Mouse (Mus musculus) embryo, embryonic 11.5 days (tissue): Measurements from ENCODE around the gene Irs1.

Experiments used
- DNase-seq: peaks from one replicate; pipeline ENCODE4 v3.0.0-alpha.2; 2012; ENCODE audit warnings: low read depth, low spot score

Irs1 gene

DNA sequence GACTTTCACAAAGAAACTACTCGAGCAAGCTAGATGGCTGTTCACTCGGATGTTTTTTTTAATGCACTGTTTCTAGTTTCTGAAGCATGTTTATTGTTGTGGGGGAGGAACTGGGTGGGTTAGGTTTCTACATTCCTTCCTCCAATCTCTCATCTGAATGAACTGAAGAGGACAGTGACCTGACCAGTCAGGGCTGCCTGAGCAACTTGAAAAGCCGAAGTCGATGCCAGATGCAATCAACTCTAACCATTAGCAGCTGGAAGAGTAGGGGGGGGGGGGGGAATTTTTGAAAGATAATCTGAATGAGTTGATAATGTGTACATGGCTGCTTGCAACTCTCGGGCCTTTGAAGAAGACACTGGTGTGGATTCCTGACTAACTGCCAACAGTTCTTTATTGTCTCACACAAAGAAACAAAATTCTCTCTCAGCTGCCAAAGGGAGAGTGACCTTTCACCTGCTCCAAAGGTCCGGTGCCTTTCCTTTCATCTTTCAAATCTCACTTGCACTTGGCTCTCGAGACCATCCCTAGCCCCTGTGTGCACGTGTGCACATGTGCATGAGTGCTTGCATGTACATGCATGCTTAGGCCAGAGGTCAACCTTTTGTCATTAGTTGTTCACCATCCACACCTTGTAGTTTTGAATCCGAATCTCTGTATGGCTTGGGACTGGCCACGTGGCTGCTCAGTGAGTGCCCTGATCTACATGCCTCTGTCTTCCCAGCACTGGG is 43.8 kb downstream of the Irs1 start:
- no peak for DNase-seq

DNA sequence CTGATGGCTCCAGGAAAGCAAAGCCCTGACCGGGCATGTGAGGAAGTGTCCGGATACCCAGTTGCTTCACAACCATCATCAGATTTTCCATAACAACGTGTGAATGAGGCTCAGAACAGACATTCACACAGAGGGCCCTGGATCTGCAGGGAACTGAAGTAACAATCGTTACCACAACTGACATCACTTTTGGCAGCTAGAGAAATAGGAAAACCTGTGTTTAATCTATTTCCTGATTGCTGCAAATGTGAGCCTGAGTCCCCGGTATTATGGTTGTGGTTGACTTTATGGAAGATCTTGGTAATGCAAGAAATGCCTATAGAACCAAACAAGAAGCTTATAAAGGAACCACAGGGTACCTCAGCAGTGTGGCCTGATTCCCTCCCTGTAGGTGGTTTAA is 46.2 kb downstream of the Irs1 start:
- DNase-seq: no peak

DNA sequence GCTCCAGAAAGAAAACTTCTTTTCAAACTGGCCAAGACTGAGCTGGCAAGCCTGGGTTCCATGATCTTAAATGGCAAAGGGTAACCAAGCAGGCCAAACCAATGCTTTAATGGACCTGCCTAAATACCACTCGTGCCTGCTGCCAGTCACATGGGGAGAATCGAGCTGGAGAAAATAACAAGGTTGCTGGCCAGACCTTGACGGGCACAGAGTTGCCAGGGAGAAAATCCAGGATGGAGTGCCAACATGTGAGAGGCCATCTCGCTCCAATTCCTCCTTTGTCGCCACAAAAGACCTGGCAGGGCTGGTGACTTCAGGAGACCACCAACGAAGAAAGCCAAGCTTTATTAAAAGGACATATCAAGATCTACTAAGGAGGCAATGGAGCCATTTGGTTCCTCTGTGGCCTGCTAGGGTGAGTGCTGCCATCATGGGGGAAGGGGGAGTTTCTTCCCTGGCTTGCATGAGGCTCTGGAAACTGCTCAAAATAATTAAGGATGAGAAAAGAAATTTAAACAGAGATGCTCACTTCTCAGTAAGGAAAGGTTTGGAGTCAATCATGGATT is 47.9 kb downstream of the Irs1 start:
- DNase-seq: no peak

DNA sequence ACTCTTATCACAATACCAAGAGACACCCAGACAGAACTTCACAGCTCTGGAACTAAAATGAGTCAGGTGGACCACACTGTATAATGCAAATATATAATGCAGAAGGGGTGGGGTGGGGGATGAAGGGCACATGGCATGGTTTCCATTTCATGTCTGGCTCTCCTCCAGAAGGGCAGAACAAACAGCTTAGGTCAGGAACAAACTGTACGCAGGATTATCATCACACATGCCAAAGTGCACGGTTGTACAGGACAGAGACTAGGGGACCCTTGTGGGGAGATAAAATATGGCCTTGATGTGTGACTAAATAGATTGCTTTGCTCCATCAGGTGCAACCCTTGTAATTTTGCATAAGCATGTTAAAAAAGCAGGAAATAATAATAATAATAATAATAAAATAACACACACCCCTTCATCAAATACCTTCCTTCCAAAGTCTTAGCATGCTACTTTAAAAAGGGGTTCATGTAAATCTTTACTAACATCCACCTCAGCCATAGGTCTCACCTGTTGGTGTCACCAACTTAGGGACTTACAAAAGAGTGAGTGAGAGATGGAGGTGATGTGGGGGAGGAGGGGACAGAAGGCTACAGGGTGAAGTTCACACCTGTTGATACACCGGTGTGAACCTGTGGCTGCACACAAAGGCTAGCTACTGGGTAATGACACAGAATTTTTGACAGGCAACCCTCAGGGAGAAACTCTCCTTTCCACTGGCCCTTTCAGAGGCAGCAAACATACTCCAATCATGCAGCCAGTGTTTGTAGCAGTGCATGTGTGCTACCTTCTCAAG is 51.6 kb downstream of the Irs1 start:
- DNase-seq: no peak

DNA sequence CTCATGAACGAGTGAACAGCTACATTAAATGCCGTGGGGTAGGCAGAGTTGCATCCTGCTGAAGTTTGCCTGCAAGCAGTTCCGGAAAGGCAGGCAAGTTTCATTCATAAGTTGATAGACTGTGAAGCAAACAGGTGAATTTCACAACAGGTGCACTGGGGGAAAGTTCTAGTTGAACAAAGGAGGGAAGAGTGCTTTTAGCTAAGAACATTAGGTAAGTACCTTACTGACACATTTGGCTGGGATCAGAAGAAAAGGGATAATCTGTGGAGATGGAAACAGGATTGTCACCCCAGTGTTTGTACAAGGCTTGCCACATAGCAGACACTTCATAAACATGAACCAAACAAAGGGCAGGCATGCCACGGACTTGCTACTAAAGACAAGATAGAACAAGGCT is 53.0 kb downstream of the Irs1 start:
- DNase-seq: no peak

DNA sequence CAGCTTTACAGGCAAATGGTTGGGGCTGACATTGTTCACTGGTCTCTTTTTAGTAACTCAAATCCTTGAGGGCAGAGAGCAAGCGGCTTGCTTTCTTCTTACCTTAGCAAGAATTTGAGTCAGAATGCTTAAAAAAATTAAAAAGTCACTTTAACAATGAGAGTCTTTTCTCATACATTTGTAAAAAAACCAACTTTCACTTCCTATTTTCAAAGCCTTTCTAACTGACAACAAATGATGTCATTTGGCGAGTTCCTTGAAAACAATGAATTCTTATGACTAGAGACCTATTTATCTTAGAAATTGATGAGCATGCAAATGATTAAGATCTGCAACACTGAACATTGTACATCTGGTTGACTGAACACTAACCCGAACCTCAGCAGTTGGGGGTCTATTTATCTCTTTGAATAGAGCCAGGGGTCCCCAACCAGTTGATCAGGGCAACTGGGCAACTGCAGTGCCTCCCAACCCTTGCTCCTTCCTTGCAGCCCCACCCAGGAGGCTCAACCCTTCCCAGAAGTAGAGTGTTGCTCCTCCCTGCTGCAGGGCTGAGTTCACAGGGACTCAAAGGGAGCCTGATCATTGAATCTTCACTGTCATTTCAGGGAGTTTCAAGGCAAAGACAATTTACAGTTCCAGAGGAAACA is 55.6 kb downstream of the Irs1 start:
- no peak for DNase-seq

DNA sequence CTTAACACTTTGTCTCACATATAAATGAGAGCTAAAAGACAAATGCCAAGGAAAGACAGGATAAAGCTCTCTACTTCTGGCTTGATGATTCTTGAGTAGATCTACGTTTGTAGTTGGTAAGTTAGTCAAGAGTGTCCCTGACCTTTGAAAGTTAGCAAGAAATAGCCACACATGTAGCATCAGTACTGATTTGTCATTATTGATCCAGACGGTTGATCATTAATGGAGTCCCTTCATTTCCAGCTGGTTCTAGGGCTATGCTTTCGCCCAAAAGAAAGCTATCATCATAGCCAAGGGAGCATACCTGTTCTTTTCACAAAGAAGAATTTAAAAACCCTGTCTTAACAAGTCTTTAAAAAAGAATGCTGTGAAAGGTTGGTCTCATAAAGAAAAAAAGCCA is 56.6 kb downstream of the Irs1 start:
- no peak for DNase-seq

DNA sequence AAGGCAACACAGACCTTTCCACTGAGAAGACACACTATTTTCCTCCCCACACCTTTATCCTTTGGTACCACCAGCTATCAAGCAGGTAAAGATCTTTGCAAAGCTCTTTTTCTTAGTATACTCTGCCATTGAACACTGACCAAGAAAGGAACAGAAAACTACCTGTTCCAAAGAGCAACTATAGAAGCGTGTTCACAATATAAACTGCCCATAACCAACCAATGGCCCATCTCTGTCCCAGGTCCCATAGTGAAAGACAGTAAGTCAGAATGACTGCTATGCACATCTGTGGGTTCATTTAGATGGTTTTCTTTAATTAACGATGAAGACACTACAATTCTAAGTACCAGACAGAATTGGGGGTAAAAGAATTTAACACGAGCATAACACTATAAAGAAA is 58.4 kb downstream of the Irs1 start, which contains the start of gene Gm9747:
Gm9747 (plus strand) TSS at position 301 of the 400 bp plus-strand sequence.
- DNase-seq: no peak

DNA sequence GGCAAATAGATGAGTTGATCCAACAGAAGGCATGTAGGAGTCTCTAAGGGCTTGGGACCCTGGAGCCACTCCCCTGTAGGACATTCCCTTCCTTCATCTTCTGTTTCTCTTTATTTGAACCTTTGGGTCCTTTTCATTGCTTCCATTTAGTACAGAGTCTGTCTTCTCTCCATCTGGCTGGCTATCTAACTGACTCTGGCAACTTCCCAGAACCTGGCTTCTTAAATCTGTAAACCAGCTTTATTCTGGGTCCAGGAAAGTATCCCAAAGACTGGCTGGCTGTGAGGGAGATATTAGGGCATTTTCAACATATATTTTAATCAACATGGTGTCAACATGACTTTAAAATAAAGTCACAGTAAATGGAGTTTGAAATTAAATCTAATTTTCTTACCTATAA is 62.4 kb downstream of the Irs1 start:
- DNase-seq: no peak

DNA sequence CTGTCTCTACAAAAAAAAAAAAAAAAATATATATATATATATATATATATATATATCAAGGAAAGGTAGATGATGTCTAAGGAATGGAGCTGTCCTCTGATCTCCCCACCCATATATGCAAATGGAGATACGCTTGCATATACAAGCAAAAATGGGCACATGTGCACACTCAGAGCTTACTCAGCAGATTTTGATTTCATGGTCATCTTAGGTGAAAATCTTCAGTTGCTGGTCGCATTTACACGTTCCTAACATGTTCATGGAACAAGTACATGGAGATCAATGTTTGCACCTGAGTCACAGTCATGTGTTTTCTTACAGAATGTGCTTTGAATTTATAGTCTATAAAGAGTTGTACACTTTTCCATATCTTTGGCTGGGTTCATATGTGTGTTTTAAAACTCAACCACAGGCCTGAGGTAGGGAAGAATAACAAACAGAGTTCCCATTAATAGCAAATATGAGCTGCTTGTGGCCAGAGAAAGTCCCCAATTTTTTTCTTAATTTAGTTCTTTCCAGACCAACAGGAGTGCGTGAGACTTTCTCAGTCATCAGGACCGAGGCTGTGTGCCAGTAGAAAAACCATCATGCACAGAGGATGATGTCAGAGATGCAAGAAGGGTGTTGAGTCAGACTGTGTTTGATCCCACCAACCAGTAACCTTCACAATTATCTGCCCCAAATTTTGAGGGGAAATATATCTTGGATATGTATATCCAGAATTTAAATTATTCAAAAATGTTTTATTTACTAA is 68.0 kb downstream of the Irs1 start:
- no peak for DNase-seq

DNA sequence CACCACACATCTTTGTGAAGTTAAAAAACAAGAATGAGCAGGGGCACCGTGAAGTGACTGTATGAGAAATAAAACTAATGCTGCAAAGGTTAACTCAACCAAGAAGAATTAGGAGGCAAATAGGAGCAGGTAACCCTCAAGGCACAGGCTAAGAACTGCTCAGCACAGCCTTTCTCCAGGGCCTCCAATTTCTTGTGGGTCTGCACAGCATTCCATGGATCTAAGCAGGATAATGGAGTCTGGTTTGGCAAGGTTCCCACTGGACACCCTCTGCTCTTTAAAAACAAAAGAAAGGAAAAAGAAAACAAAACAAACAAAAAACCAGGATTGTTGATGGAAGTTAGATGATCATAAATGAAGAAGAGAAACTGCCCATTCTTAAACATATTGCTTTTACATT is 69.8 kb downstream of the Irs1 start:
- no peak for DNase-seq

DNA sequence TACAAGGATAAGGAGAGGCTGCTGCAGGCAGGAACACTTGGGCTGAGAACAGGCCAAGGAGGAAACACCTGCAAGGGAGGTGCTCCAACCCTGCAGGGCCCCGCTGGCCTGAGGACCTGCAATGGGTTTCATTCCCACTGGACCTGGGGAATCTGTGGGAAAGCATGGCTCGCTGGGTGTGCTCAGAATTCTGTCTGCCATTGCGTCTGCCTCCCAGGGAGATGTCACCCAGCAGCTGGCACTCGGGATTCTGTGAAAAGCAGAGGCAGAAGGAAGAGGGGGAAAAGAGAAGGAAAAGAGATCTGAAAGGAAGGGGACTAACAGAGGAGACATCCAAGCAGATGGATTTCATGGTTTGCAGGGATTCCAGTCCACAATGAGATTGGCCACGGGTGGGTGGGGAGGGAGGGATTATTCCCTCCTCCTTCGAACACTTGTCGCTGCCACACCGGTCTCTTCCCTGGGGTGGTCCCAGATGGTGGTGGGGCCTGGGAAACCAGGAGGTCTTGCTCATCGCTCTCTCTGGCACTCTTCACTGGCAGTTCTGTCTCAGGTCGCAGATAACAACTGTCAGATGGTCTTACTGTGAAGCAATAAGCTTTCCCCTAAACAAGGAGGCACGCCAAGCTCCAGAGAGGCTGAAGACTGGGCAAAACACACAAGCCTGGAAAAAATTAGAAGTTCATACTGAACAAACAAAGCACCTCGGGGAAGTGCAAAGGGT is 70.4 kb downstream of the Irs1 start:
- no peak for DNase-seq

DNA sequence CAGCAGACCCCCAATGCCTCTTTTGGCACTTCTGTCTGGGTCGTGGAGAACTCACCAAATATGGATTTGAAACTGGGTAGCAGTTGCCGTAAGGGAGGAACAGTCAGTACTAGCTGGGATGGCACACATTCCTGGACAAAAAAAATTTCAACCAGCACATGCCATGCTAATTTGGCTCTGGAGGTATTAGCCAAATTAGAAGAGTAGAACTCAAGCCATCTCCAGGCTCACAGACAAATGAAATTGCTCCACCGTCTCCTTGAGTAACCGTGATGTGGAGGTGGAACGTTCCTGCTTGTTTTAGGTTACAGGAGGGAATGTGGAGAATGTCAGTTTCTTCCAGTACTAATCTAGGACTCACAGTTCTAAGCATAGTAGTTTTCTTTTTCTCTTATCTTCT is 83.7 kb downstream of the Irs1 start:
- DNase-seq: no peak

DNA sequence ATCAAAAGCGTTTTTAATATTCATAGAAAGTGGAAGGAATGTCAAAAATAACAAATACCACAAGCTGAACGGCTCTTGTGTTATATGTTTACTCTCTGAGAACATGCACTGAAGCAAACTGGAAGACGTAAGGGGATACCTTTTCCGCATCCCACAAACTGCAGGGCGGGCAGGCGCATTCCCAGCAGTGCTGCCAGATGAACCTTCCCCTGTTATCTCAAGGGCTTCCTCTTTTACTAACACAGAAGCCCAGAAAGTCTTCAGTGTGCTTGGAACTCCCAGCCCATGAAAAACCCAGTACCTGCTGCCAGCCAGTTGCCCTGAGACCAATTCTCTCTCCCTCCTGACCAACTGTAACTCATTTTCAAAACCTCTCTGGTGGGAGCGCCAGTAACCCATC is 90.6 kb downstream of the Irs1 start:
- DNase-seq: no peak

DNA sequence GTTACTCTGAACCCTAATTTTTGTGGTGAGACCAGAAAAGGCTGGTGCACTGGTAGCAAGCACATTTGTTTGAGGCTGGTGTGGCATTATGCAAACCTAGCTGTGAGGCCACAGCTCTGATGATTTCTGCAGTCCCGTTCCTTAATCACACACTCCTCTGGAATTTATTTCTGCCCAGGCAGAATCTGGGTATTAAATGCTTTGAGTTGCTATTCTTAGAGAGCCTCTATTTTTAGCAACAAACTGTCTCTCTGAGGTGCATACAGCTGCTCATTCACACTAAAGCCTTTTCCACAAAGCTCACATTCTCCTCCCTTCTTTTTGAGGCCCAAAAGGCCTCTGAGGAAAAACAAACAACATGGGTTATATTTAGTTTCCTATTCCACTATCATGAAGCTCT is 91.3 kb downstream of the Irs1 start:
- DNase-seq: no peak

DNA sequence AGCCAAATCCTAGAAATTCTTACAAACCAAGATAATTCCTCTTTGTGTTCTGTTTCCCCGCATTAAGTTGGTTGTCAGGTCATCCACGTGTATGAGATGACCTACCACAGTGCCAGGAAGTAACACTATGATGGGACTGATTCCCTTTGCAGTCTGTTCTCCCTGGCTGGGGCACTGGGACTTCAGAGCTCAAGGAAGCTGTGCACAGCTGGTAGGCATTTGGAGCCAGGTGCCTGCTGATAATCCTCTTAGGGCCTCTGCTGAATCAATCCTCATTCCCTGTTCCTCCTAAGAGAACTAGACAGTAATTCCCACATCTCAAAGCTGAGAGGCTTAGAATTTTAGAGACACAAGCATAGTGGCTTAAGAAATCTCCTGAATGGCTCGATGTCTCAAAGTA is 99.6 kb downstream of the Irs1 start:
- DNase-seq: no peak

DNA sequence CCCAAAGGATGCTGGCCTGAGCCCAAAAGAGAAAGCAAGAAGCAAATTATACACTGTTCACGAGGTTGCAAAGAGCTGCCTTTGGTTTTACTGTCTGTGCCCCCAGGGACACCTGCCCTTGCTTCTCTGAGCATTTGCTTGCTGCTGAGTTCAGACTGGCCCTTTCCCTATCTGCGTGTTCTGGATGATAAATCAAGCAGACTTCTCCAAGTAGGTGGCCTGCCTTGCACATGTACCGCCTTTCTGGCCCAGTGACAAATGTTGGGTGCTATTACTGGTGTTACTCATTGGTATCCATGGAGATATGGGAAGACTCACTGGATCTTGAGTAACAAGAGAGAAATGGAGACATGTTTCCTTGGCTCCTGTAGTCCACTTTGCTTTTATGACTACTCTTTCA is 101.7 kb downstream of the Irs1 start:
- peak; percentile 19 for DNase-seq

DNA sequence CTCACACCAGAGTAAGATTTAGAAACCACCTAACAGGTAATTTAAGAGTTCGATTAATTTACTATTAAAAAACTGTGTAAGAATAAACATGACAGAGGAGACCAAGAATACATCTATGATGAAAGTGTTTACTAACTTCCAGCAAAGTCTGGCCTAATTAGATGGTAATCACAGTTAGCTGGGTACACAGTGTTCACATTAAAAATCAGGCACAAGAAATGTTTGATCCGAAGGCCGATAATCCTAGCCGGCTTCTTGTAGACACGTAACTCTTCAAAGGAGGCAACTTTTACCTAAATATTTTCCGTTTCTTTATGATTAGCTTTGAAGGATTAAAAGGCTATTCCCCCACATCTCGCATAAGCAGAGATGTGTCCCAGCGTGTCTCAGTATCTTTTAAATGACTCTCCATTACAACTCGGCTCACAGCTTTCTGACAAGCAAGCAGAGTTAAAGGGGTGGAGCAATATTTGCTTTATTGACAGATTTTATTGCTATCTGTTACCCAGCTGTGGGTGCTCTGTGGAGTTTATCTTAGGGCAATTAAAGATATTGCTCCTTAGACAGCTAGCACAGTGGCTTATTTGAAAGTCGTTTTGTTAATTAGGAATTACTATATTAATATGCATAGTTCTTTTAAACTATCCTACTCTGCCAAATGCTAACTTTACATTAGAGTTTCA is 102.5 kb downstream of the Irs1 start:
- DNase-seq: no peak

DNA sequence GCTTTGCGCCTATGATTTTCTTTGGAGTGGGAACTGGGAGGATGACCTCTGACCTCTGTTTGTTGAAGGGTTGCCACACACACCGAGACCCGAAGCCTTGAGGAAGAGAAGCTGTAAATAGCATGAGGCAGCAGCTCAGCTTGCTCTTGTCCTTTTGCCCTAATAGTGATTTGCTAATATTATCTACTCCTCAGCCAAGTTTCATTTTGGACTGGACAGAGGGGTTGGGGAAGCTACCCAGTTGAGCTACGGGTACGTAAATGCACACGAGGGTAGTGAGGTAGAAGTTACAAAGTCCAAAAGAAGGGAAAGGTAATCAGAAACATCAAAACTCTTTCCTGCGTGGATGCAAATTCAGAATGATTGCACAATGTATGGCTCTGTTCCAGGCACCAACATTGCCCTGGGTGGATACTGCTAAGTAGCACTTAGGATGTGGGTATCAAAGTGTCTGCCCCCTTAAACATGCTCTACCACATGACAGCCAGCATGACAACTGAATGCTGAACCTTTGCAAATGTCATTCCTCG is 107.2 kb downstream of the Irs1 start:
- DNase-seq: no peak
